Comparison of ENCODE assay signal across 8 mouse cellular contexts in the genomic region with DNA sequence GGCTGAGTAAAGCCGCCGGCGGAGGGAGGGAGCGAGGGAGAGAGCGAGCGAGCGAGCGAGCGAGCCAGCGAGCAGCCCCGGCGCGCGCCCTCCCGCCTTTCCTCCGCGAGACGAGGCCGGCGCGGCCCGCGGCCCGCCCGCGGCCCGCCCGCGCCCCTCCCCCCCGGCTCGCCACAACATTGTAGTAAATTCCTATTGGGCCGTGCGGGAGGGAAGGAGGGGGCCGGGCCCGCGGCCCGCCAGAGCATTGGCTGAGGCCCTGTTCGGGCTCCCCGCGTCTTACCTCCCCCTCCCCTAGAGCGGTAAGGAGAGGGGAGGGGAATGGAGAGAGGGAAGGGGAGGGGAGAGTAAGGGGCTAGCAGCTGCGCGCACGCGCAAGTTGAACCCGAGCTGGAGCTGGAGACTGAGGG. TPM values are rescaled to one million over a fixed set of nuclear protein-coding genes. Genes with fewer than 3 reads are reported as not detected.
A peak's percentile ranks its signal among the peaks of the same experiment; 100 is the strongest.
DNase-seq lines count a peak whose midpoint lies in the region; ATAC-seq lines count a peak whose summit lies in the region.

No protein-coding gene starts in this region.

- no peaks in the 10 kb centered on the region; the same call in 1 of the 2 replicates for H3K4me1 ChIP-seq in intestine, embryonic 14.5 days (replicated peaks; ENCODE audit: control insufficient read depth, insufficient read depth, low read length)

- DNase-seq in adrenal gland, adult 2 months: peak; percentile 94
- peak; percentile 94 for DNase-seq in embryo, embryonic 11.5 days (ENCODE audit: low read depth, low spot score)
- peak; percentile 57 to 79 for DNase-seq in gastrocnemius, postnatal 36 days
- peak; percentile 92 for DNase-seq in intestine, embryonic 14.5 days (ENCODE audit: low spot score)
- peak; percentile 89 to 93 for DNase-seq in left cerebral cortex, postnatal 10 days (ENCODE audit: extremely low spot score in 1 of 2, low spot score in 2 of 2)
- DNase-seq in right cerebral cortex, postnatal 14 days: peak; percentile 85
- peak; percentile 78 for DNase-seq in urinary bladder, postnatal 25 days (ENCODE audit: low spot score)

- intact Hi-C loops in gastrocnemius, postnatal 36 days (cut with DNase I): loop anchor here (1.0 kb wide), 1 partner anchor 25 kb away; a partner anchor contains a TSS
- intact Hi-C loops in left cerebral cortex, postnatal 10 days (cut with DNase I): no loop called here

- peak; percentile 99 for ATAC-seq in intestine, embryonic 14.5 days (replicated peaks; ENCODE audit: low FRiP score, low TSS enrichment, low read depth)
- peak; percentile 93 for ATAC-seq in megakaryocyte progenitor cell, adult 5-6 weeks (replicated peaks; ENCODE audit: poor library complexity)

- H3K36me3 ChIP-seq in intestine, embryonic 14.5 days (ENCODE audit: control insufficient read depth, insufficient read depth, low read length): no peaks in the 10 kb centered on the region

- peak overlapping the region; percentile 89 for H3K4me2 ChIP-seq in intestine, embryonic 14.5 days (ENCODE audit: low read length)

- 2% methylated on average over 30 of the region's 46 CpGs for WGBS in intestine, embryonic 14.5 days

- peak overlapping the region; percentile 91 for H3K9ac ChIP-seq in intestine, embryonic 14.5 days (ENCODE audit: low read length)

- H3K9me3 ChIP-seq in intestine, embryonic 14.5 days (ENCODE audit: control insufficient read depth, low read length): no peaks in the 10 kb centered on the region

- H3K27me3 ChIP-seq in intestine, embryonic 14.5 days (replicated peaks; ENCODE audit: control insufficient read depth, insufficient read depth, low read length): no peaks in the 10 kb centered on the region

- H3K4me3 ChIP-seq in intestine, embryonic 14.5 days (ENCODE audit: low read depth, low read length): peak overlapping the region; percentile 70

- peak overlapping the region; percentile 92 for H3K27ac ChIP-seq in intestine, embryonic 14.5 days (ENCODE audit: low read depth)

RNA-seq across cellular contexts. Expression of a gene that starts 25.5 kb away (rescaled TPM):
- total RNA-seq in adrenal gland, adult 2 months (2021): under 1 TPM in 1 of 2 experiments, not detected in 1; 0.31 TPM
- polyA plus RNA-seq in adrenal gland, adult 2 months (2012; rRNA removed): 0.30 and 0.55 TPM in 2 replicates
- total RNA-seq in gastrocnemius, postnatal 36 days (2021): not detected
- 0.09 TPM in 1 of 2 replicates, not detected in the other for polyA plus RNA-seq in intestine, embryonic 14.5 days (2014; fragmentation: Nextera tagmentation; extraction: Ambion mirVana)
- total RNA-seq in left cerebral cortex, postnatal 10 days (2021): under 1 TPM in 1 of 2 experiments, not detected in 1; 0.15 TPM
- 0.07 and 0.34 TPM in 2 replicates for total RNA-seq in megakaryocyte progenitor cell, adult 5-6 weeks (2015)
- total RNA-seq in megakaryocyte progenitor cell, adult 5-6 weeks (2017): 0.50 and 0.61 TPM in 2 replicates

RNA-seq across cellular contexts. Expression of a gene that starts 26.1 kb away (rescaled TPM):
- total RNA-seq in adrenal gland, adult 2 months (2021): 10 to 100 TPM; 59.3 to 66.6 TPM
- polyA plus RNA-seq in adrenal gland, adult 2 months (2012; rRNA removed): 12.2 and 14.7 TPM in 2 replicates
- 10 to 100 TPM; 92.0 to 92.7 TPM for total RNA-seq in gastrocnemius, postnatal 36 days (2021)
- 59.6 and 65.1 TPM in 2 replicates for polyA plus RNA-seq in intestine, embryonic 14.5 days (2014; fragmentation: Nextera tagmentation; extraction: Ambion mirVana)
- 10 to 100 TPM; 28.9 to 31.9 TPM for total RNA-seq in left cerebral cortex, postnatal 10 days (2021)
- total RNA-seq in megakaryocyte progenitor cell, adult 5-6 weeks (2015): 42.5 and 53.5 TPM in 2 replicates
- 49.7 and 78.9 TPM in 2 replicates for total RNA-seq in megakaryocyte progenitor cell, adult 5-6 weeks (2017)

Comparison
In these comparisons a context has a peak if more than half of its experiments do, and no peak if none do; other contexts are left out.
1. Peak in every context shown above with its lines: DNase-seq, ATAC-seq, H3K4me3 ChIP-seq and H3K27ac ChIP-seq.